Mouse (Mus musculus): ENCODE measurements around the gene Tk1.
"Not testable (repeated sequence)": the region's sequence is repeated elsewhere in the genome, so short reads cannot be mapped to it uniquely, and the experiment has no call there.

The Tk1 gene

GRCm38 (mm10) chr11:117847593-117848215 is 21.8 kb upstream of the Tk1 start:
- no peak for DNase-seq (ENCODE audit: low spot score in 2 of 2)

GRCm38 (mm10) chr11:117846640-117847039 is 20.7 kb upstream of the Tk1 start:
- DNase-seq (ENCODE audit: low spot score in 2 of 2): no peak

- no peak for DNase-seq (ENCODE audit: low spot score in 2 of 2)
Observed at GRCm38 (mm10) chr11:117845651-117846050, 19.8 kb upstream of the Tk1 start.

- no peak for DNase-seq (ENCODE audit: low spot score in 2 of 2)
Observed at GRCm38 (mm10) chr11:117844997-117845396, 19.1 kb upstream of the Tk1 start.

GRCm38 (mm10) chr11:117843434-117843833 is 17.5 kb upstream of the Tk1 start:
- no peak for DNase-seq (ENCODE audit: low spot score in 2 of 2)

- DNase-seq (ENCODE audit: low spot score in 2 of 2): no peak
Observed at GRCm38 (mm10) chr11:117840910-117841309, 15.0 kb upstream of the Tk1 start.

GRCm38 (mm10) chr11:117839021-117839420 is 13.1 kb upstream of the Tk1 start:
- DNase-seq (ENCODE audit: low spot score in 2 of 2): no peak

GRCm38 (mm10) chr11:117838572-117838971 is 12.7 kb upstream of the Tk1 start:
- DNase-seq (ENCODE audit: low spot score in 2 of 2): no peak

GRCm38 (mm10) chr11:117836306-117836705 is 10.4 kb upstream of the Tk1 start:
- DNase-seq (ENCODE audit: low spot score in 2 of 2): no peak

GRCm38 (mm10) chr11:117834086-117834485 is 8.2 kb upstream of the Tk1 start:
- DNase-seq (ENCODE audit: low spot score in 2 of 2): no peak

GRCm38 (mm10) chr11:117833509-117833908 is 7.6 kb upstream of the Tk1 start:
- not testable (repeated sequence) for DNase-seq (ENCODE audit: low spot score in 2 of 2)

- DNase-seq (ENCODE audit: low spot score in 2 of 2): peak; percentile 89 to 92
Observed at GRCm38 (mm10) chr11:117832086-117832969, 6.4 kb upstream of the Tk1 start.

GRCm38 (mm10) chr11:117830401-117830800 is 4.5 kb upstream of the Tk1 start:
- DNase-seq (ENCODE audit: low spot score in 2 of 2): no peak

GRCm38 (mm10) chr11:117829671-117830215 is 3.9 kb upstream of the Tk1 start:
- no peak for DNase-seq (ENCODE audit: low spot score in 2 of 2)

GRCm38 (mm10) chr11:117828888-117829604 is 3.2 kb upstream of the Tk1 start:
- no peak for DNase-seq (ENCODE audit: low spot score in 2 of 2)

- DNase-seq (ENCODE audit: low spot score in 2 of 2): peak; percentile 75 to 82
Observed at GRCm38 (mm10) chr11:117828149-117828887, 2.4 kb upstream of the Tk1 start.

- DNase-seq (ENCODE audit: low spot score in 2 of 2): no peak
Observed at GRCm38 (mm10) chr11:117827386-117827785, 1.5 kb upstream of the Tk1 start.

- DNase-seq (ENCODE audit: low spot score in 2 of 2): no peak
Observed at GRCm38 (mm10) chr11:117826916-117827315, 1.0 kb upstream of the Tk1 start.

GRCm38 (mm10) chr11:117826164-117826563 is 272 bp upstream of the Tk1 start:
- no peak for DNase-seq (ENCODE audit: low spot score in 2 of 2)

- peak; percentile 68 to 80 for DNase-seq (ENCODE audit: low spot score in 2 of 2)
Observed at GRCm38 (mm10) chr11:117824060-117824969, 1.6 kb downstream of the Tk1 start.

All from natural killer cell, adult 2 months (primary cell).